In the genomic region with DNA sequence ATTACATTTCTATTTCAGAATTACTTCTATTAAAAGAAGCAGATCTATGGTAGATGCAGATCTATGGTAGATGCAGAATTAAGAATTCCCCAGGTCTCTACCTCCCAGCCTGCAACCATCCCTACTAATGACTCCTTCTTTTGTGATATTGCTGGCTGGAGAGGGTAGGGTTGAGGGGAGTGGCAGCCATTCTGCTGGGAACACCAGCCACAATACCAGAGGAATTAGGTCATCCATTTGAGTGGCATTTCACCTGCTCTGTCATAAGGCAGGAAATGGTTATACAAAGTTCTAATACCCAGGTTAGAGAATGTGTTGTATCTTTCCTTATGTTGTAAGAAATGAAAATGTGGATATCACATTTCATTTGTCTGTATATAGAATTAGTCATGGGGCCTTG, we compare ENCODE assay signal across 27 mouse cellular contexts. TPM values are rescaled to one million over a fixed set of nuclear protein-coding genes. Genes with fewer than 3 reads are reported as not detected.
"Had no signal": no experiment of that assay in that cellular context is flagged by ENCODE, and none has a peak within 500 bp of the region (broad histone marks: within the 10 kb centered on the region; RNA-seq: fewer than 3 reads in every experiment).

No protein-coding gene starts in this region.

- DNase-seq: gastrocnemius, postnatal 14 days; gastrocnemius, postnatal 36 days; heart, adult 11 months; heart, adult 2 months; heart, postnatal 14 days; heart, postnatal 36 days; kidney, adult 18-20 months; kidney, adult 8-10 months; kidney, postnatal 10 days; kidney, postnatal 25 days; kidney, postnatal 4 days; layer of hippocampus, postnatal 36 days; left cerebral cortex, postnatal 4 days had no signal

- H3K27me3 ChIP-seq: hindbrain, embryonic 15.5 days; limb, embryonic 13.5 days; limb, embryonic 15.5 days had no signal

- H3K27ac ChIP-seq: heart, adult 2 months; heart, embryonic 13.5 days; heart, embryonic 15.5 days; hindbrain, embryonic 13.5 days; hindbrain, embryonic 15.5 days; hindbrain, postnatal 0 days; layer of hippocampus, adult 2 months; limb, embryonic 13.5 days; limb, embryonic 15.5 days had no signal

- H3K36me3 ChIP-seq: heart, embryonic 13.5 days; heart, embryonic 15.5 days; hindbrain, embryonic 13.5 days; hindbrain, embryonic 15.5 days; limb, embryonic 13.5 days; limb, embryonic 15.5 days had no signal

- H3K4me2 ChIP-seq: heart, embryonic 11.5 days; heart, embryonic 13.5 days; heart, embryonic 15.5 days; hindbrain, embryonic 13.5 days; hindbrain, embryonic 15.5 days; limb, embryonic 13.5 days; limb, embryonic 15.5 days had no signal

- H3K4me3 ChIP-seq: heart, adult 2 months; heart, embryonic 13.5 days; heart, embryonic 15.5 days; hindbrain, embryonic 13.5 days; hindbrain, embryonic 15.5 days; layer of hippocampus, adult 2 months; limb, embryonic 13.5 days; limb, embryonic 15.5 days had no signal

- H3K9me3 ChIP-seq: heart, embryonic 13.5 days; heart, embryonic 15.5 days; hindbrain, embryonic 13.5 days; hindbrain, embryonic 15.5 days; limb, embryonic 13.5 days; limb, embryonic 15.5 days had no signal

- H3K9ac ChIP-seq: heart, embryonic 13.5 days; heart, embryonic 15.5 days; hindbrain, embryonic 13.5 days; hindbrain, embryonic 15.5 days; limb, embryonic 13.5 days; limb, embryonic 15.5 days had no signal

- ATAC-seq: hindbrain, postnatal 0 days had no signal

- H3K4me1 ChIP-seq: heart, embryonic 15.5 days; hindbrain, embryonic 13.5 days; hindbrain, embryonic 15.5 days; limb, embryonic 13.5 days; limb, embryonic 15.5 days had no signal

RNA-seq across cellular contexts. Expression of gene Jaml, which starts 9.1 kb away (rescaled TPM):
- total RNA-seq: hindbrain, postnatal 0 days; layer of hippocampus, postnatal 10 days had no signal
- polyA plus RNA-seq: kidney, embryonic 14.5 days had no signal

RNA-seq across cellular contexts. Expression of gene Scn2b, which starts 29.5 kb away (rescaled TPM):
- total RNA-seq: hematopoietic stem cell, adult 5-6 weeks; liver, adult 2 months had no signal
- polyA plus RNA-seq: liver, adult 2 months had no signal

RNA-seq across cellular contexts. Expression of gene Scn4b, which starts 50.2 kb away (rescaled TPM):
- total RNA-seq: hematopoietic stem cell, adult 5-6 weeks had no signal
- polyA plus RNA-seq: intestine, embryonic 14.5 days had no signal
